Mouse (Mus musculus) ES-Bruce4 (cell line): Measurements from ENCODE around the gene Aff4. TPM values are rescaled to one million over a fixed set of nuclear protein-coding genes. Genes with fewer than 3 reads are reported as not detected.

Experiments
- H3K27ac ChIP-seq: 2 replicates; pipeline ENCODE4 v1.5.1; 2012; ENCODE audit warnings: low read length, inconsistent platforms; ENCODE audit not compliant: insufficient read depth
- H3K27me3 ChIP-seq: 2 replicates; pipeline ENCODE4 v1.6.1; 2012; ENCODE audit warnings: mild to moderate bottlenecking, low read length, inconsistent platforms; ENCODE audit not compliant: control insufficient read depth, poor library complexity, insufficient read depth, severe bottlenecking
- H3K36me3 ChIP-seq: 2 replicates; pipeline ENCODE4 v1.6.1; 2012; ENCODE audit warnings: inconsistent platforms, mild to moderate bottlenecking, low read length, moderate library complexity; ENCODE audit not compliant: control insufficient read depth, poor library complexity, insufficient read depth, severe bottlenecking
- H3K4me1 ChIP-seq: one replicate; pipeline ENCODE4 v1.8.1; 2011; ENCODE audit warnings: low read length; ENCODE audit not compliant: control insufficient read depth, insufficient read depth
- H3K4me3 ChIP-seq: 2 replicates; pipeline ENCODE4 v1.5.1; 2011; ENCODE audit warnings: low read depth, mild to moderate bottlenecking, low read length
- H3K9ac ChIP-seq: 2 replicates; pipeline ENCODE4 v1.6.1; 2012; ENCODE audit warnings: low read depth, mild to moderate bottlenecking, inconsistent platforms; ENCODE audit not compliant: poor library complexity, severe bottlenecking
- H3K9me3 ChIP-seq: replicated peaks from 2 replicates; pipeline ENCODE4 v1.6.1; 2012; ENCODE audit warnings: mild to moderate bottlenecking, low read length, inconsistent platforms; ENCODE audit not compliant: control insufficient read depth, poor library complexity, insufficient read depth, severe bottlenecking
- CTCF ChIP-seq: IDR thresholded peaks from one replicate; pipeline ENCODE4 v1.8.1; 2011; ENCODE audit warnings: low read depth, low read length
- EP300 ChIP-seq: IDR thresholded peaks from 2 replicates; pipeline ENCODE4 v1.6.1; 2011; ENCODE audit warnings: low read depth, low read length; ENCODE audit not compliant: insufficient read depth
- POLR2A ChIP-seq: IDR thresholded peaks from one replicate; pipeline ENCODE4 v1.8.1; 2011; ENCODE audit warnings: low read length; ENCODE audit not compliant: insufficient read depth
- polyA plus RNA-seq: library from polyadenylated mRNA; stranded (reverse); fragments of >200 nt; gene quantifications from 2 replicates; pipeline ENCODE4 v1.2.4, GENCODE M21; 2011; ENCODE audit warnings: low read depth; ENCODE audit not compliant: missing spikeins, insufficient read depth, insufficient read length

Aff4 gene
- polyA plus RNA-seq, 1 experiment: 314 TPM

DNA sequence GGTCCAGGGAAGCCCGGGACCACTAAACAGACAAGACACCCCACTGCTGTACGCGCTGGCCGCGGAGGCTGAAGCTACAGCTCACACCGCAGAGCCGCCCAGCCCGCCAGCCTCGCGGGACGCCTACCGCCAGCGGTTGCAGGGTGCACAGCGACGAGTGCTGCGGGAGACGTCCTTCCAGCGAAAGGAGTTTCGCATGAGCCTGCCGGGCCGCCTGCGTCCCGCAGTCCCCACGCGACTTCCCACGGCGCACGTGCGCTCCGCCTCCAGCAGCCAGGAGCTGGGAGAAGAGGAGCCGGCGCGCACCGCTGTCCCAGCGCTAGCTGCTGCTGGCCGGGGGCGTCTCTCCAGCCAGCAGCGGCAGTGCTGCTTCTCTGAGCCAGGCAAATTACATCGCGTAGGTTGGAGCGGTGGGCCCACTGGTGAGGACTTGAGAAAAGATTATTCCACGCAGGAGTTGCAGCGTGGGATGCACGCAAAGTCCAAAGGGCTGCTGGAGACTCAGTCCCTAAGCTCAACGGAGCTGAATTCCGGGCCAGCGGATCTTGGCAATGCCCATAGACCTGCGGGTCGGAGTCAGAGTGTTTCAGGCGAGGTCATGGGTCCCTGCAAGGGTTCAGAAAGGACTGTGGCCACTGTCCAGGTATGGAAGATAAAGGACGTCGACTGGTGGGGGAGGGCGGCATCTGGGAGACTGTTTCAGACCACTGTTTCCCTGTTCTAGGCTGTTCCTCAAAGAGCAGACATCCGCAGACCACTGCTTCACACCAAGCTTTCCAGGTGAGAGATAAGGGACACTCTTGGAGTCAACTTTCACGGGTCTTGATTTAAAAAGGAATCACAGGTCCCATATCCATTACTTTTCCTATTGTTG, 113.2 kb downstream of the Aff4 start:
- Histone ChIP-seq H3K9me3 (no peaks in the 10 kb centered on the region), H3K4me1 (no peaks in the 10 kb centered on the region), H3K27ac (no peak overlapping the region), H3K4me3 (peak overlapping the region; percentile 71), H3K27me3 (peaks cover 4% of the 10 kb centered on the region), H3K9ac (peak overlapping the region; percentile 7), H3K36me3 (no peaks in the 10 kb centered on the region)
- TF ChIP-seq POLR2A (no peak), CTCF (no peak), EP300 (no peak)

DNA sequence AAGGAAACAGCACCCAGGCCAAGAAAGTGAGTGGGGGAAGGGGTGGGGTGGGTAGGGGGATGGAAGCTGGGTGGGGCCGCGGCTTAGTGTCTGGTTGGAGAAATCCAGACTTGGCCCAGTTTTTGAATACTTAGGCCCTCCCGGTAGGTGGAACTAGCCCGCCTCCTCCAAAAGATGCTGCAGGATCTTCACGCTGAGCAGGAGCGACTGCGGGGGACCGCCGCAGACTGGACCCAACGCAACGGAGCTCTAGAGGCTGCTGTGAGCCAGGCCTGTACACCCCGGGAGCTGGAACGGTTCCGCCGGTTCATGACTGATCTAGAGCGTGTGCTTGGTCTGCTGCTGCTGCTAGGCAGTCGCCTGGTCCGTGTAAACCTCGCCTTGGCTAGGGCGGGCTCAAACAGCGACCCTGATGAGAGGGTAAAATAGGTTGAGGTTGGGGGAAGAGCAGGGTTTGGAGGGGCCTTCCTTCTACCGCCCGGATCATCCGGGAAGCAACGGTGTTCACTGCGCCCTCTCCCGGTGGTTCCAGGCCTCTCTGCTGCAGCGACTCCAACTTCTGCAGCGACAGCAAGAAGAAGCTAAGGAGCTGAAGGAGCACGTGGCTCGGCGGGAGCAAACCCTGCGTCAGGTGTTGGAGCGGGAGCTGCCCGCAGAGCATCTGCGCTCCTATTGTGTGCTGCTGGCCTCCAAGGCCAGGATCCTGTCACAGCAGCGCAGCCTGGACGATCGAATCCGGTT, 115.8 kb downstream of the Aff4 start:
- H3K4me1 ChIP-seq: no peaks in the 10 kb centered on the region
- no peaks in the 10 kb centered on the region for H3K9me3 ChIP-seq
- peak; percentile 87 for TF ChIP-seq CTCF
- no peak for TF ChIP-seq EP300
- H3K4me3 ChIP-seq: peak overlapping the region; percentile 73
- H3K27ac ChIP-seq: no peak overlapping the region
- peaks cover 4% of the 10 kb centered on the region for H3K27me3 ChIP-seq
- peak overlapping the region; percentile 21 for H3K9ac ChIP-seq
- H3K36me3 ChIP-seq: no peaks in the 10 kb centered on the region

DNA sequence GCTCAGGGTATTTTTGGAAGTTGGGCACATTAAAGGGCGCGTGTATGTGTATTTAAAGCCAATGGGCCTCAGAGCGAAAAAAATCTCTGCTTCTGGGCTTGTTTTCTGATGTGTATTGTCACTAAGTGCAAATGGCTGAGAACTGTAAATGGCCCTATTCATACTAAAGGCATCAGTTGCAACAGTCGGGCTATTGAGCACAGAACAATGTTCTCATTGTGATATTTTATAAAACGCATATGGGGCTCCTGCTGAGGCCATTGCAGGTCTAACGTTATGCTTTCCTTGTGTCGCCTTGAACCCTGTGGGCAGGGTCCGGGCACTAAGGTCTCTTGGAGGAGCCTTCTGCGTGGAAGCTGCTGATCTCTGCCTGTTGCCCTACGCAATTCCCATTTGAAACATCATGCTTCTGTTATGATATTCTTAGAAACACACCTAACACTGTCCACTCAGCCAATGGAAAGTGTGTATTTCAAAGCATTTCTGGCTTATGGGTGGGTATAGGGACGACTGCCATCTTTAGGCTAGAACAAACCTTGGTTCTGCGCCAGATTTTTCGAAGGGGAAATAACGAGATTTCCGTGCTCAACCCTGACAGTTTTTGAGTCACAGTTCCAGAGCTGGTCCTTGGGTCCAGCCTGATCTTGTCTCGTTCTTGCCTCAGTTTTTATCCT, 118.8 kb downstream of the Aff4 start:
- no peaks in the 10 kb centered on the region for H3K36me3 ChIP-seq
- H3K9me3 ChIP-seq: no peaks in the 10 kb centered on the region
- TF ChIP-seq POLR2A (no peak), EP300 (no peak), CTCF (no peak)
- no peaks in the 10 kb centered on the region for H3K4me1 ChIP-seq
- H3K4me3 ChIP-seq: no peak overlapping the region
- H3K9ac ChIP-seq: no peak overlapping the region
- no peak overlapping the region for H3K27ac ChIP-seq
- H3K27me3 ChIP-seq: no peaks in the 10 kb centered on the region; the same call in 1 of the 2 replicates

DNA sequence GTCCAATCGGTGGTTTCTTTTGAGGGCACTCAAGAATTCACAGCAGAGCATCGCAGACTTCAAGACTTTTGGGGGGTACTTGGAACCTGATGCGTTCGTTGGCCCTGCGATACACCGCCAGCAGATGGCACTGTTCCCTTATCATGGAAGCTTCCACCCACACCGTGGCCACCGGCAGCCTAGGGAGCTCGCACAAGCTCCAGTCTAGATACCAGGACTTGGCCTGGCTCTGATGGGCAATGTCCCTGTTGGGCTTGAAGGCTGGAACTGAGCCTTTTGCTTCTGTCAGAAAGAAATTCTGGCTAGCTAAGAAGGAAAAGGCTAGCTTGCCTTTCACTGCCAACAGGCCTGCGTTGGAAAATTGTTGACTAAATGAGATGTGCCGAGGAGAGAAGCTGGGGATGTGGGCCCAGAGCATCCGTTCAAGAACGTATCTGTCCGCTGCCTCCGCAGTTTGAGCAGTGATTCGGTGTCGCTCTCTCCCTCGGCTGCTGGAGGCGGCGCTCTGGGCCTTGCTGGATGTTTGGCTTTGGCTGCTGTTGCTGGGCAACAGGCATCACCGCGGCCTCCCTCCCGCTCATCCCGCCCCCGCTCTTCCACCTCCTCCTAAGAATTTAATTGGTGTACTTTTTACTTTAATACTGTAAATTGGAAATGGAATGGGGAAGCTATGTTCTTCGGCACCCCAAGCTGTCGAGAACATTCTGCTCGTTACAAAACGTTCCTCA, 119.5 kb downstream of the Aff4 start, which contains the start of gene Gm9837:
Gene Gm9837, minus strand, starts transcription at position 512 of the 728 bp plus-strand sequence.
- Histone ChIP-seq H3K9me3 (no peaks in the 10 kb centered on the region), H3K36me3 (no peaks in the 10 kb centered on the region), H3K4me3 (peak within 1 kb of the TSS; percentile 21; the same call in 1 of the 2 replicates), H3K27ac (no peak within 1 kb of the TSS), H3K9ac (no peak within 1 kb of the TSS), H3K27me3 (no peaks in the 10 kb centered on the region; the same call in 1 of the 2 replicates), H3K4me1 (no peaks in the 10 kb centered on the region)
- TF ChIP-seq POLR2A: no peak
- no peak for TF ChIP-seq EP300
- peak; percentile 94 for TF ChIP-seq CTCF

Other genes with a start within 250 kb of the Aff4 start
- gene Hspa4, start 50.4 kb upstream of the Aff4 start, polyA plus RNA-seq: 545 and 634 TPM in 2 replicates
- gene Zcchc10, start 26.2 kb upstream of the Aff4 start, polyA plus RNA-seq: 30.7 and 30.8 TPM in 2 replicates
- gene Leap2, start 72.3 kb downstream of the Aff4 start, polyA plus RNA-seq: not detected in 2 replicates
- 210 and 250 TPM in 2 replicates for gene Uqcrq, start 80.0 kb downstream of the Aff4 start, polyA plus RNA-seq
- gene Gdf9, start 80.2 kb downstream of the Aff4 start, polyA plus RNA-seq: 0.55 TPM in 1 of 2 replicates, not detected in the other
- gene Gm10447, start 106.3 kb downstream of the Aff4 start, polyA plus RNA-seq: not detected in 2 replicates
- 0.39 and 0.52 TPM in 2 replicates for gene Shroom1, start 106.4 kb downstream of the Aff4 start, polyA plus RNA-seq
- gene Gm9837, start 119.6 kb downstream of the Aff4 start, polyA plus RNA-seq: not detected in 2 replicates
- not detected in 2 replicates for gene Gm9945, start 129.3 kb downstream of the Aff4 start, polyA plus RNA-seq
- gene Sowaha, start 129.4 kb downstream of the Aff4 start, polyA plus RNA-seq: not detected in 2 replicates
- gene Sept8, start 168.4 kb downstream of the Aff4 start, polyA plus RNA-seq: 39.5 and 40.1 TPM in 2 replicates
- gene Kif3a, start 216.5 kb downstream of the Aff4 start, polyA plus RNA-seq: 28.9 and 31.6 TPM in 2 replicates